Mouse (Mus musculus): Measurements from ENCODE around the gene Parp4.

The Parp4 gene

GRCm38 (mm10) chr14:56575416-56575815, at the start of gene Parp4, which contains the start of gene Cenpj:
TSS of gene Parp4 (plus strand) at chr14:56575619.
TSS of gene Cenpj (minus strand) at chr14:56575425.
- in situ Hi-C loops (cut with MboI, MseI) = loop anchor here in 1 of 2 experiments (10.0 kb wide), 2 partner anchors 99 to 319 kb away; no protein-coding TSS in a partner anchor

GRCm38 (mm10) chr14:56530788-56531187, 44.6 kb upstream of the Parp4 start:
- in situ Hi-C loops (cut with MboI, MseI) = no loop called here

GRCm38 (mm10) chr14:56544946-56545345, 30.5 kb upstream of the Parp4 start:
- in situ Hi-C loops (cut with MboI, MseI) = no loop called here

DNA sequence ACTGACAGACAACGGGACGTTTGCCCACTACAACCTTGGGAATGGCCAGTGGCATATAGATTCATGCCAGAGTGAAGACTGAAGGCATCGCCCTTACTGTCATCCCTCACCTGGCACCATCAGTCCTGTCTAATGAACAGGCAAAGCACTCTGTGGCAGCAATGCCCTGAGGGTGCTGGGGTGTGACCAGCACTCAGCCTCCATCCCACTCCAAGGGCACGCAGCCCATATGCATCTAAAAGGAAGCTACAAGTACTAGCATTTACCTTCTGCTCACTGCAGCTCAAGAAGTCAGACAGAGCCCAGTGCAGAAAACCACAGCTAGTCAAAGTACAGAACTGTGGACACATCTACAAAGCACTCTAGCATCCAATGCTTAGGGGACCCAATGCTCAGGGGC, 29.9 kb upstream of the Parp4 start:
- in situ Hi-C loops (cut with MboI, MseI) = no loop called here

- in situ Hi-C loops (cut with MboI, MseI) = no loop called here
Measured at GRCm38 (mm10) chr14:56550960-56551359, 24.5 kb upstream of the Parp4 start.

- in situ Hi-C loops (cut with MboI, MseI) = no loop called here
Measured at GRCm38 (mm10) chr14:56552924-56553323, 22.5 kb upstream of the Parp4 start.

- in situ Hi-C loops (cut with MboI, MseI) = no loop called here
Measured at GRCm38 (mm10) chr14:56553331-56553730, 22.1 kb upstream of the Parp4 start.

GRCm38 (mm10) chr14:56554716-56555115, 20.7 kb upstream of the Parp4 start:
- in situ Hi-C loops (cut with MboI, MseI) = no loop called here

GRCm38 (mm10) chr14:56559134-56559533, 16.3 kb upstream of the Parp4 start:
- in situ Hi-C loops (cut with MboI, MseI) = no loop called here

DNA sequence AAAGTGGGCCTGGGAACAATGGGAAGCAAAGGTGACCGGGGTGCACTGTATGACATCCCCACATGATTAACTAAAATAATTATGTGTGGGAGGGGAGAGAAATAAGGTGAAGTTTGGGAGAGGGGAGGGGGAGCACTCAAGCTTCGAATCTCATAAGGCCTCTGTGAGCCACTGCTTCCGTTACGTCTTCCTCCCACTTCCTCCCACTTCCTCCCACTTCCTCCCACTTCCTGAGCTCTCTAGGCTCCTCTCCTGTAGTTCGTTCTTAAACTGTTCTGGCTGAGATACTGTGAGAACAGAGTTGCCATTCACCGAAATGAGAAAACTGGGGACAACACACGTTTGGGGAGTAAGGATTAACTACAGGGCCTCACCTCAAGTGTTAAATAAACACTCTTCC, 7.9 kb upstream of the Parp4 start:
- in situ Hi-C loops (cut with MboI, MseI) = no loop called here

- in situ Hi-C loops (cut with MboI, MseI) = no loop called here
Measured at GRCm38 (mm10) chr14:56569041-56569440, 6.4 kb upstream of the Parp4 start.

DNA sequence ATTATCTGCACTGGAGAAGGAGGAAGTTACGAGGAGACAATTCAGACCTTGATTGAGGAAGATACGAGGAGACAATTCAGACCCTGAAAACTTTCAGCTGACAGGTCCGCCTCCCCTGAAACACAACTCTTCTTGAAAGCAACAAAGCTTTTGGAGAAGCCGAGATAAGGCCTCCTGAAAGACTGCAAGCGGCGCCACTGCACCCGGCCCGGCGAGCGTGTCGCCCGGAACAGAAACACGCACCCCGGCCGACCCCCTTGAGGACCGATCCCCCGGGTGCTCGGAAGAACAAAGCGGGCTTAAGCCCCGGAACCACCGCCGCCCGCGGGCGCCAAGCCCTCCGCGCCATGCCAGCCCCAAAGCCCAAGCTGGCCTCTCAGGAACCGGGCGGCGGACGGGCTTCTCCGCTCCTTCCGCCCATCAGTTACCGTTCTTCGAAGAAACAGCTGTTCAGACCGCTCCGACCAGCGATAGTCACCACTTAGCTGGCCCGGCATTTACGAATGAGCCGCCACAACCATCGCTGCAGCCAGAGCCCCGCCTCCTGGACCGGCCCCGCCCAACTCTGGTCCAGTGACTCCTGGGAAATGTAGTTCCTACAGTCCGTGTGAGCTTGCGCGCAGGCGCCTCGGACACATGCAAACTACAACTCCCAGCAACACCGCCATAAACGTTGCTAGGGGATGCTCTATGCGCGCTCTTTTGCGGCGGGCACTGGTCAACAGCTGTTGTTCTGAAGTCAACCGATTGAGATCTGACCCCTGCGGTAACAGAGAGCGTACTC, 3.9 kb upstream of the Parp4 start:
- in situ Hi-C loops (cut with MboI, MseI) = loop anchor here in 1 of 2 experiments (10.0 kb wide), 2 partner anchors 103 to 323 kb away; no protein-coding TSS in a partner anchor

DNA sequence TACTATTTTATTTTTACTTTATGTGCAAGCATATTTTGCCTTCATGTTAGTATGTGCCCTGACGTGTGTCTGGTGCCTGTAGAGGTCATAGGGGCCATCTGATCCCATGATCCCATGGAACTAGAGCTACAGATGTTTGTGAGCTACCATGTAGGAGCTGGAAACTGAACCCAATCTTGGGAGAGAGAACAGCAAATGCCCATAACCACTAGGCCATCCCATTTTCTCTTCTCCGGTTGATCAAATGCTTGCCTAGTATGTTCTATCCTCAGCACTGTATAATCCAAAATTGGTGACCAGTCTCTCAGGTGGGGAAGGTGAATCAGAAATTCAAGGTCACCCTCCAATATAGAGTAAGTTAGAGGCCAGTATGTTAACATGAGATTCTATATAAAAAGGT, 2.9 kb upstream of the Parp4 start:
- in situ Hi-C loops (cut with MboI, MseI) = loop anchor here in 1 of 2 experiments (10.0 kb wide), 2 partner anchors 102 to 322 kb away; no protein-coding TSS in a partner anchor

DNA sequence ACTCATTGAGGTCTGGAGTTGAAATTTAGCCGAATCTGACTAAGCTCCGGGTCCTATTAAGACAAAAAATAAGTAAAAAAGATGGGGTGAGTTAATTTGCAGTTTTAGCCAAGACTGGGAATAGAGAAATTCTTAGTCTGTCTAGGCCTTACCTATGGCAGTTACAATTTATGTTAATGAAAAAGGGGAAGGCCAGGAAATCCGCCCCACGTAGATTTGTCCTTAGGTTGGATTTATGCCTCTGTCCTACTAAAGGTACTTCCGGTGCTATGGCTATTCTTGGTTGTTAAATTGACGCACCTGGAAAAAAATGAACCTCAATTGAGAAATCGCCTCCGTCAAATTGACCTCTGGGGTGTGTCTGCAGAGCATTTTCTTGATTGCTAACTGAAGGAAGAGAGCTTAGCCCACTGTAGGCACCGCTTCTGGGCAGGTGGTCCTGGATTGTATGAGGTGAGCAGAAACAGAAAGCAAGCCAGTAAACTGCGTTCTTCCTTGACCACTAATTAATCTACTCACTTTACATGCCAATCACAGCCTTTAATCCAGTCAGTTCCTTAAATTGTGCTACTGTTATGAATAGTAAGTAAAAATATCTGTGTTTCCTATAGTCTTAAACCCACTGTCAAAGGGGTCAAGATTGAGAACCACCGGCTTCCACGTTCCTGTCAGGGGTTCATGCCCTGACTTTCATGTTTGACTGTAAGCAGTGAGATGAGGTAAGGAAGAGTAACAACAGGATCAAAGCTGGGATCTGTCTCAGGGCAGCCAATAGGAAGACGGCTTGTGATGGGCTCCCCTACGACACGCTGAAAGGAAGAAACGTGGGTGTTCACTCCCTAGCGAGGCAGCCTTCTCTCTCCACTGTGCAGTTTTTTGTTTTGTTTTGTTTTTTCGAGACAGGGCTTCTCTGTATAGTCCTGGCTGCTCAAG, 816 bp downstream of the Parp4 start:
- in situ Hi-C loops (cut with MboI, MseI) = loop anchor here in 1 of 2 experiments (10.0 kb wide), 2 partner anchors 99 to 319 kb away; no protein-coding TSS in a partner anchor

GRCm38 (mm10) chr14:56579011-56579410, 3.6 kb downstream of the Parp4 start:
- in situ Hi-C loops (cut with MboI, MseI) = loop anchor here in 1 of 2 experiments (10.0 kb wide), 2 partner anchors 96 to 316 kb away; no protein-coding TSS in a partner anchor

DNA sequence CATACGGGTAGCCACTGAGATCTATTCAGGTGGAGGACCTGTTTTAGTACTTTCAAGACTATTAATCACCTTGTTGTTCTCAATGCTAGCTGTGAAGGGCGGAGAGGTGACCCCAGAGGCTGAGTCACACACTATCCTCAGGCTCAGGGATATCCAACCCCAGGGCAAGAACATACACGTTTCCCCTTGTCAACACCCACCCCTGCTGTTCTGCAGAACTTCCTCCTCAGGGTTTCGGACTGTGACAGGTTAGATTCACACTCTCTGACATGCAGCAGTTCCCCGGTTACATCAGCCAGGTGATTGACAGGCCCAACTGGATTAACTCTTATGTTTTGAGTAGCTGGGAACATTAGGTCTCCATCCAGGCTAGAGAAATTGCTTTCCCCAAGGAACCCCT, 5.7 kb downstream of the Parp4 start:
- in situ Hi-C loops (cut with MboI, MseI) = no loop called here

DNA sequence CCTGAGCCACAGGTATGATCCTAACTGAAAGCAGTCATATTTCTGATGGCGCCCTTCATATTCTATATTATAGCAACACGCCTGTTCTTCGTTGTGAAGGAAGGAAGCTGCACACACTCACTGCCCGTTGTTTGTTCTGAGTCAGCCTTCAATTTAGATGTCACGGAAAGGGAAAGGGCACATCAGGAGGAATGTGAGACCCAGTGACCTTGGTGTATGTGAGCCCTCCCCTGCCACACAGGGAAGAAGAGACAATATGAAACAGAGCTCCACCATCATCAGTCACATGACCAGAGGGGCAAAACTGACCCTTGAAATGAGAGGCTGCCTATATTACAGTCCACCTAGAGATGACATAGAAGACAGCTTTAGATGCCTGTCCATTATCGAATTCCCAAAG, 6.9 kb downstream of the Parp4 start:
- in situ Hi-C loops (cut with MboI, MseI) = no loop called here

DNA sequence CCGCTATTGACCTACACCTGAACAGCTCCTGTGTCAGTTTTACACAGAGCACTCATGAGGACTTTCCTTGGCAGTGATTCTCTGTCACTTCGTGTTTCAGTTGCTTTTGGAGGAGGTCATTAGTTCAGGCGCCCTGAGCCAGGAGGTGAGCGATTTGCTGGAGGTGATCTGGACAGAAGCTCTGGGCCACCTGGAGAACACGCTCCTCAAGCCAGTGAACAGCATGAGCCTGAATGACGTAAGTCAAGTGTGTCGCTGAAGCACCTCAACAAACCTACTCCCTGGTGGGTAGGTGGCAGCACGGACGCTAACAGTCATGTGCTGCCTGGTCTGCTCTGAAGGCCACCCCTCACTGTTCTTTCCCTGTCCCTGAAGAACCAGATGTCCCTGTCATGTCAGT, 16.8 kb downstream of the Parp4 start:
- in situ Hi-C loops (cut with MboI, MseI) = no loop called here

- in situ Hi-C loops (cut with MboI, MseI) = no loop called here
Measured at GRCm38 (mm10) chr14:56594811-56595210, 19.4 kb downstream of the Parp4 start.

DNA sequence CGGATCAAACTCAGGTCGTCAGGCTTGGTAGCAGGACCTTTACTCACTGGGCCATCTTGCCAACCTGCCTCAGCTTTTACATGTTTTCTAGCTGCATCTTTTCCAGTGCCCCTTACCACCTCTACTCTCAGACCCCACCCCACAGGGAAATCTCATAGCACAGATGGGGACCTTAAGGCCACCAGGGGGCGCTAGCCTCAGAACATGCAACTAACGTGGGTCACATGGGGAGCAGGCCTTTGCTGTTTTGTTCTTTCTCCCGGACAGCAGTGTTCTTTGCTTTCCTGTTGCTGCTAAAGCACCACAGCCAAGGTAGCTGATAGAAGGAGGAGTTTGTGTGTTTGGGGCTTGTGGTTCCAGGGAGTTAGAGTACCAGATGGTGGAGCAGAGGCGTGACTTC, 23.3 kb downstream of the Parp4 start:
- in situ Hi-C loops (cut with MboI, MseI) = no loop called here

DNA sequence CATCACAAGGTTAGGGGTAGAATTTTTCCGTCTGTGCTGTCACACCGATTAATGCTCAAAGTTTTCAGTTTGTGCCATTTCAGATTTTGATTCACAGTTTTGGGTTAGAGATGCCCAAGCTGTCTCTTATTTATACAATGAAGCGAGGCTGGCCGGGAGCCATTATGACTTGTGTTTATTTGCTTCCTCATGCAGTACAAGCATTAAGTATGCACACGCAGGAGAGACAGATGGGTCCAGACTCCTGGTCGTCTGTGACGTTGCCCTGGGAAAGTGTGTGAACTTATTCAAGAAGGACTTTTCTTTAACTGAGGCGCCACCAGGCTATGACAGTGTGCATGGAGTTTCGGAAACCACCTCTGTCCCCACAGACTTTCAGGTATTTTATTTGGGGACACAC, 26.6 kb downstream of the Parp4 start:
- in situ Hi-C loops (cut with MboI, MseI) = no loop called here

DNA sequence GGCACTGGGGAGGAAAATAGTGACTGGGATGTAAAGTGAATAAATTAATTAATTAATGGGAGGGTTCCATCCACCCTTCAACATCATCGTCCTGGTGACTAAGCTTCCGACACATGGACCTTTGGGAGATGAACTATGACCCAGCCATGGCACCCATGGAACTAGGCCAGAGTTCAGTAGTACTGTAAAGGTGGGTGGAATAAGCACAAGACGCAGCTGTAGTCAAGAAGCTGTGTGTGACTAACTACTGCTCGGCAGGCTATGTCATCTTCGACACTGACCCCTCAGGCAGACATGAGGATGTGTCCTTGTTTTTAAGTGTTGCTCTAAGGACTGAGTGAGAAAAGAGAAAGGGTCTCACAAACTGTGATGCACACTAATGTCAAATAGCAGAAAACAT, 29.0 kb downstream of the Parp4 start:
- in situ Hi-C loops (cut with MboI, MseI) = no loop called here
